Mouse (Mus musculus): ENCODE data around the gene Lrp1.
A peak's percentile ranks its signal among the peaks of the same experiment; 100 is the strongest.

DNA sequence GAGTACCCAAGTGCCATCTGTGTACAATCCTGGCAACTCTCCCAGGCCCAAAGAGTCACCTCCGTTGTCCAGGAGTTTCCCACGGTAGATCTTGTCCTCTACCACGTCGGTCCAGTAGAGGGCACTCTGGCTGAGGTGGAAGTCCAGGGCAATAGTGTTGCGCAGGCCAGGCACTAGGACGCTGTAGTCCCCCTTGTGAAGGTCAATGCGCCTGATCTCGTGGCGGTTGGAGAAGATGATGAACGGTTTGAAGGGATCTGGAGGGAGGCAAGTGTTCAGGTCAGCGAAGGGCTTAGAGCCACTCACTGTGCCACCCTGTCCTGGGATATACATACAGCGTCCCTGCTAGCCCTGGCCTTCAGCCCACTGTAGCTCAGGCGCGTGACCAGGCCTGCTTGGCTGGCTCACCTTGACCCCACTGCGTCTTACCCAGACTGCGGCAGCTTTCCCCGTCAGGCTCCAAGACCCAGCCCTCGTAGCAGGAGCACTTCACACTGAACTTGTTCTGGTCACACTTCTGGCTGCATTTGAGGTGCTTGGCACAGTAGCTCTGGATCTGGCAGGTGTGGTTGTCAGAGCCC, 44.5 kb downstream of the Lrp1 start:
- TF ChIP-seq CTCF (conservative IDR thresholded peaks at IDR 0.05; ENCODE audit: low read length) (peak; percentile 34), NANOG (IDR thresholded peaks at IDR 0.05; ENCODE audit: borderline replicate concordance, low read length) (no peak), POU5F1 (IDR thresholded peaks at IDR 0.05; ENCODE audit: borderline replicate concordance, low read length) (no peak)

All from E14TG2a.4 (cell line).